Mouse (Mus musculus): ENCODE data around the gene Hist1h2bh.
A peak's percentile ranks its signal among the peaks of the same experiment; 100 is the strongest.
"Not testable (repeated sequence)": the region's sequence is repeated elsewhere in the genome, so short reads cannot be mapped to it uniquely, and the experiment has no call there.

Gene Hist1h2bh

DNA sequence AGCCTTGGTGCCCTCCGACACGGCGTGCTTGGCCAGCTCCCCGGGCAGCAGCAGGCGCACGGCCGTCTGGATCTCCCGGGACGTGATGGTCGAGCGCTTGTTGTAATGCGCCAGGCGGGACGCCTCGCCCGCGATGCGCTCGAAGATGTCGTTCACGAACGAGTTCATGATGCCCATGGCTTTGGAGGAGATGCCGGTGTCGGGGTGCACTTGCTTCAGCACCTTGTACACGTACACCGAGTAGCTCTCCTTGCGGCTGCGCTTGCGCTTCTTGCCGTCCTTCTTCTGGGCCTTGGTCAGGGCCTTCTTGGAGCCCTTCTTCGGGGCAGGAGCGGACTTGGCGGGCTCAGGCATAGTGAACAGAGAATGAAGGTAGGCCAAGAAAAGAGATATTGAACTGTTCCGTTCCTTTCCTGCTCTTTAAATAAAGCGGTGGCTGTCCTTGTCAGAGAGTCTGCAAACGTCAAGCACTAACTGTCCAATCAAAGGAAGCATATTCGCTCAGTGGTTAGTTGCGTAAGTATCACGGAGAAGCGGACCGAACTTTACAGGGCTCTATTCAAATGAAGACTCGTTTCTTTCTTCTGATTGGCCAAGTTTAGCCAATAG is at the start of gene Hist1h2bh:
TSS of gene Hist1h2bh (minus strand) at position 394 of the 609 bp plus-strand sequence.
- DNase-seq: peak; percentile 70 to 72

DNA sequence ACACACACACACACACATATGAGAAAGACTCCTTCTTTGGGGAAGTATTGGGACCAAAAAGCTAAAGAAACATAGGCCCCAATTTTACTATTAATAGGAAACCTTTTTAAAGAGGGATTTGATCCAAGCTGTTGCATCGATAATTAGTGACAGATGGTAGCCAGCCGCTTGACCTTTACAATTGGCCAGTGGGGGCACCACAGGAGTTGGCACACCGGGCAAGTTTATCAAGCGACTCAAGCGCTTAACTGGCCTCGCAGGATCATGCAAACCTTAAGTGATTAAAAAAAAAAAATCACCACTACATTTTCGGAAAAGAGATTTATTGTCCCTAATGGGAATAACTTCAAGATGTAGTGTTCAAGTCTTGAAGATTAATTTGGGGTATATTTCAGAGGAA is 49.4 kb upstream of the Hist1h2bh start:
- no peak for DNase-seq

DNA sequence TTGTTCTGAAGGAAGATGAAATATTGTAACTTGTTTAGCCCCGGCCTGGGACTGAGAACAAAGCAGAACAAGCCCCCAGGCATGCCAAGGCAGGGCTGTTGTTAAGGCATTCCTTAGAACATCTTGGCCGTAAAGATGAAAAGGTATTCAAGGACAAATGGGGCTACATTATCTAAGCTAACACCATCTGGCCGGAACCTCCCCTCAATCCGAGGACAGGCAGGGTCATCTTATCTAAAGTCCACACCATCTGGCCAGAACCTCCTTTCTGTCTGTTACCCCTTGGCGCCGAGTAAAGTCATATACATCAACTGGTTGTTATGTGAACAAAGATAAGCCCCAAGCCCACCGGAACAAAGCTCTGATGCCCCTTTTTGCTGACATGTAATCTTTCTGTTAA is 48.7 kb upstream of the Hist1h2bh start:
- not testable (repeated sequence) for DNase-seq

DNA sequence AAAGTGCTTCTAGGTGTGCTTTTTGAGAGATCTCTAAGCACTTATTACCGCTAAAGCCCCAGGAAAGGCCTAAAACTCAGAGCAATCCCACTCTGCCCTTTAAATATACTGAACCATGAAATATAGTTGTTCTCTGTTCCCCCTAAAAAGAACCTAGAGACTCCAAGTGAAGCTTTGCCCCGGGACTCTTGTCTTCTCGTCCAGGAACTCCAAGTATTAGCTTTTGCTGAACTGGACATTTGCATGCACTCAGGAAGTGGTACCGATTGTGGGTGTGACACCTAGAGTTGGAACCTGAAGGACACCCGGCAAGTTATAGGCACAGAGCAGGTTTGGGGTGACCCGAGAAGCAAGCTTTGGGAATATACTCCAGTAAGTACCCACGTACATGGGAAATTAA is 48.0 kb upstream of the Hist1h2bh start:
- DNase-seq: no peak

DNA sequence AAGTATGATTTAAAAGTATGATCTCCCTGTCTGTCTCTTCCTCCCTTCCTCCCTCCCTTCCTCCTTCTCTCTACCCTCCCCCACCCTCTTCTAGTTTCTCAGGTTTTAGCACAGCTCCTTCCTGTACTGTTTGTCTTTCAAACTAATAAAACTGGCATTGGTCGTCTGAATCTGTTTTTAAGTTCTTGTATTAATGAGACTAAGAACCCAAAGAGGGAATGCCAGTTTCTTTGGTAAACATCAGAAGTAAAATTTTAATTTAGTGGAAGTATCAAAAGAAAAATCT is 43.7 kb upstream of the Hist1h2bh start:
- no peak for DNase-seq

DNA sequence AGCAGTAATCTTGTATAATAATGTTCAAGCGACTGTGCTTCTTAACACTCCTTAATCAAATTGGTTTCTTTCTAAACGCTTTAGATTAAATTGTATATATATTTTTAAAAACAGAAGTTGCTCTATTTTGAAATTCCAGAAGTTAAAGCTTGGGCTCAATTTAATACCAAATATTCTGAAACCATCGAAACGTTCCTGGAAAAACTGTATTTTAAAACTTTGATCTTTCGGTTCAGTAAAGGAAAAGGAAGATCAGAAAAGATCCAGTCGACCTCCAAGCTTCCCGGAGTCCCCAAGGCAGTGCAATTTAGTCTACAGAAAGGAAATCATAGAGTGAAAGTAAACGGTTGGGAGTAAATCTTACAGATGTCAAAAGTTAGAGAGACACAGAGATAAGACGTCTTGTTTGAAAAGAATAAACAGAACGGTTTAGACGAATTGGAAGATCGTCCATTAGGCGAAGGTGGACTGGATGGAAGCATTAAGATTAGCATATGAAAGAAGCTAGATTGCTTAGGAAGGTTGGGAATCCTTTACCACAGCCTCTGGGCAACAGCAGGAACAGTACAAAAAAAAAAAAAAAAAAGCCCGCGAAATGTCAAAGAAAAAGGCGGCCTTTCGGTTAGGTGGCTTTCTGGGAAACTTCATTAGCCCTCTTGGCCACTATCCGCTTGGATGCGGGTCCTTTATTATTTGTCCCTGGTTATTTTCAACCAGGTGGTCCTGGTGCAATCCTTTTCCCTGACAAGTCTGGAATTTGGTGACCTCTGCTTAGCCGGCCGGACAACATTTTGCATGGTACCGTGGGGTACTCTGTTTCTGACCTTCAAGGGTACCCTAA is 43.1 kb upstream of the Hist1h2bh start:
- peak in 1 of 2 experiments; percentile 13 for DNase-seq

DNA sequence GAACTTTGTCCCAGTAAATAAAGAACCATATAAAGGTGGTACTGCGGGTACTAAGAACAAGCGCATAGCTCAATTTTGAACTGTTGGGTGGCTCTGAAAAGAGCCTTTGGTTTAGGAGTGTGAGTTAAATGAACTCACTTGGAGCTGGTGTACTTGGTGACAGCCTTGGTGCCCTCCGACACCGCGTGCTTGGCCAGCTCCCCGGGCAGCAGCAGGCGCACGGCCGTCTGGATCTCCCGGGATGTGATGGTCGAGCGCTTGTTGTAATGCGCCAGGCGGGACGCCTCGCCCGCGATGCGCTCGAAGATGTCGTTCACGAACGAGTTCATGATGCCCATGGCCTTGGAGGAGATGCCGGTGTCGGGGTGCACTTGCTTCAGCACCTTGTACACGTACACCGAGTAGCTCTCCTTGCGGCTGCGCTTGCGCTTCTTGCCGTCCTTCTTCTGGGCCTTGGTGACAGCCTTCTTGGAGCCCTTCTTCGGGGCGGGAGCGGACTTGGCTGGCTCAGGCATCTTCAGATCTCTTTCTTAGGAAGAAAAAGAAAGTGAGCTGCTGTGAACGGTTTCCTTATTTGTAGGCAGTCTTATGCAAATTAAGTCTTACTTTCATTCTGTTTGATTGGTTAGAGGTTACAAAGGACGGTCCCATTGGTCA is 42.4 kb upstream of the Hist1h2bh start:
- DNase-seq: peak; percentile 75 to 84

DNA sequence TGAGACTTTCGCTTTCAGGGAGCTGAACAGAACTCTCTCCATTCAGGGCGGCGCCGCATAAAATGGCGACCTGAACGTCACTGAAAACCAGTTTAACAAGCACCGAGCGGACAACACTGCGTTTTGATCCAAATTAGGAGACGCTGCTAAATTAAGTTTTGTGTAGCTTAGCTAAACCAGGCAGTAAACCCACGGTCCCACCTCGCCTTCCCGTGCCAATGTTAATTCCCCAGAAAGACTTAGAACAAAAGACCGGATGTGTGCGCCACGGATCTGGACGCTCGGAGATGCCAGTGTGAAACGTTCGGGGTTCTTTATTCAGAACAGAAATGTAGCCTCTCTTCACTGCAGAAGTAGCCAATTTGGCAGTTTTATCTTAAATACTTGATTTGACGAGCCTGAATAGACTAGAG is 41.8 kb upstream of the Hist1h2bh start:
- peak; percentile 72 to 75 for DNase-seq

DNA sequence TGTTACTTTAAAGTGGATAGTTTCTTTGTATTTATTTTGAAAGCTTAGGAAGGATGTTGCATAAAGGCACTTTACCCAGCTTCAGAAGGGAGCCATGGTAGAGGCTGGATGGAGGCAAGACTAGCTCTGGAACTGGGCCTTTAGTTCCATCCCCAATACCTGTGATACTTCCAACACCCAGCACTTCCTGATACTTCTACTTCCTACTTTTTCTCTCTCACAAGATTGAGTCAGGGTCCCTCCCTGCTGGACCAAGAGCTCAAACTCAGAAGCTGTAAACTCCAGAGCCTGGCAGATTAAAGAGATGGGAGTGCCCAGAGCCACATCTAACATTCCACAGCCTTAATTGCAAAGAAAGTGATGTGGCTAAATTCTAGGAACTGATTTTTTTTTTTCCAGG is 41.1 kb upstream of the Hist1h2bh start:
- peak in 1 of 2 experiments; percentile 17 for DNase-seq

DNA sequence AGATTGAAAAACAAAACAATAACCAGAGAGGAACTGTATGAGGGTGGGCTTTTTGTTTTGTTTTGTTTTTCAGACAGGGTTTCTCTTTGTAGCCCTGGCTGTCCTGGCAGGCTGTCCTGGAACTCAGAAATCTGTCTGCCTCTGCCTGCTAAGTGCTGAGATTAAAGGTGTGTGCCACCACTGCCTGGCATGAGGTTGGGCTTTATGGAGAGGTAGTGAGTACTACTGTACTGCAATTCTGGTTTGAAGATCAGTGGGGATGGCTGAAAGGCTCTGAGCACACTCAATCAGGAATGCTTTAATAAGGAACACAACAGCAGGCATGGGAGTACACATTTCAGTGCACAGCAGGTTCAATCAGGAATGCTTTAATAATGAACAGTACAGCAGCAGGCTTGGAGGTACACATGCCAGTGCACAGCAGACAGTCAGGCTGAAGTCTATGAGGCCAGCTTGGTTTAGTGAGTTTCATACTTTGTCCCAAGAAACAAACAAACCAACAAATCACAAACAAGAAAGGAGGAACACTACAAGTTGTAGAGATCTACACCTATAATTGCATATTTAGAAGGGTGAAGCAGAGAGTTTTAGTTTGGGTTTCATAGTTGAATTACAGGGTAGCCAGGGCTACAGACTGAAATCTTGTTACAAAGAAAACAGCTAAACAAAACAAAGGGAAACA is 40.3 kb upstream of the Hist1h2bh start:
- DNase-seq: no peak

DNA sequence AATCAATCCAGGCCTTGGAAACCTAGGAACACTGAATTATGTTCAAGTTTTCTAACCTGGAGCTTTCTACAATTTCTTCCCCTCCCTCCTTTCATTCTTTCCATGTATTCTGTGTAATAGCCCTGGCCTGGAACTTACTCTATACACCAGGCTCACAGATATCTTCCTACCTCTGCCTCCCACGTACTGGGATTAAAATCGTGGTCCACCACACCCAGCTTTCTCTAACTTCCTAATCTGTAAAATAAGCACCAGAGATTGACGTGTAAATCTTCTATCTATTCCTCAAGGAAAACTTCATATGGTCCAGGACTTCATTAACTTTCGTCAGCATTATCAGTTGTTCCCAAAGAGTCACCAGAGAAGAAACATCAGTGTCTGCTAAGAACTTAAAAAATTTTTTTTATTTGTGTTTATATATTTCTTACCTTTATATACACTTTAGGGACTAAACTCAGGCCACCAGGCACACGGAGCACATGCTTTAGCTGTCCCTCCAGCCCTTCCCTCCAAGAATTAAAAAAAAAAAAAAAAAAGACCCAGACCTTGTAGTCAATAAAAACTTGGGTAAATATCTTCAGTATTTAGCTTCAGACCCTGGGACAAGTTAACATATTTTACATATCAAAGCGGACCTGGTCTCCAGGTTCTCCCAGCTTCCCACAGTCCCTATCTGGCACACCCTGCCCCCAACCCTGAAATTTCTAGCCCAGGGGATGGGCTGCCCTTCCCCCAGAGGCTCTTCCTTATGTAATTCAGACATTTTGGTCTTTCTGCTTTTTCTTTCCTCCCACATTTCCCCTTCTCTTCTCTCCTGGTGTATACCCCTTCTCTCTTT is 39.2 kb upstream of the Hist1h2bh start:
- DNase-seq: no peak

DNA sequence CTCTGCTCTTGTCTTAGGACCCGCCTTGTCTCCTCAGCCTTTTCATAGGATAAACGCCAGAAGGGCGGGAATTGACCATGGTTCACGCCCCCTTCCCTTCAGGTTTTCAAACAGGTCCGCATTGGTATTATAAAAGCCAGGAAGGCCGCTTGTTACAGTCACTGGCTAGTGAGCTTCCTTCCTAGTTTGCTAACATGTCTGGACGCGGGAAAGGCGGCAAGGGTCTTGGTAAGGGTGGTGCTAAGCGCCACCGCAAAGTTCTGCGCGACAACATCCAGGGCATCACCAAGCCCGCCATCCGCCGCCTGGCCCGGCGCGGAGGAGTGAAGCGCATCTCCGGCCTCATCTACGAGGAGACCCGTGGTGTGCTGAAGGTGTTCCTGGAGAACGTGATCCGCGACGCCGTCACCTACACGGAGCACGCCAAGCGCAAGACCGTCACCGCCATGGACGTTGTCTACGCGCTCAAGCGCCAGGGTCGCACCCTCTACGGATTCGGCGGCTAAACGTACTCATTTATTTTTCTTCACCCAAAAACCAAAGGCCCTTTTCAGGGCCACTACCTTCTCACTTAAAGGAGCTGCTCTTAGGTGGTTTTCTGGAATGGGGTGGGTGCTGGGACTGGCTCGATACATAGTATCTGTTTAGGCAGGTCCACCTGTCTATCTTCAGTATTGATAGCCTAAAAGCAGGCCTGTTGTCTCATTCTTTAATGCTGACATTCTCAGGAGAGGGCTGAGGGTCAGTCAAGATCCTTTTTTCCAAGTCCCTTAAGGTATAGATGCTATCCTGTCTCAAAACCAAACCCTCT is 38.4 kb upstream of the Hist1h2bh start, which contains the start of gene Hist1h4d:
TSS of gene Hist1h4d (plus strand) at position 191 of the 811 bp plus-strand sequence.
- DNase-seq: peak; percentile 95

DNA sequence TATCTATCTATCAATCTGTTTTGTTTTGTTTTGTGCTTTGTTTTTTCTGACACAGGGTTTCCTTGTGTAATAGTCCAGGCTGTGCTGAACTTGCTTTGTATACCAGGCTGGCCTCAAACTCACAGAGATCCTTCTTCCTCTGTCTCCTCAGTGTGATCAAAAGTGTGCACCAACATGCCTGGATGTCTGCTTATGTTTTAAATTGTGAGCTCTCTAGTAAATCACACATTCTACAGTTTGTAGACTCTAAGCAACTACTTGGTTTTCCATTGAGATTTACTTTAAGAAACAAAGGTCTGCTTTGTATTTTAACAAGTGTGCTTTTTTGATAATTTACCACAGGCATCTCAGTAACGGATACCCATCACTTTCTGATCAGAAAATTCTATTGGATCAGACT is 34.6 kb upstream of the Hist1h2bh start:
- no peak for DNase-seq

DNA sequence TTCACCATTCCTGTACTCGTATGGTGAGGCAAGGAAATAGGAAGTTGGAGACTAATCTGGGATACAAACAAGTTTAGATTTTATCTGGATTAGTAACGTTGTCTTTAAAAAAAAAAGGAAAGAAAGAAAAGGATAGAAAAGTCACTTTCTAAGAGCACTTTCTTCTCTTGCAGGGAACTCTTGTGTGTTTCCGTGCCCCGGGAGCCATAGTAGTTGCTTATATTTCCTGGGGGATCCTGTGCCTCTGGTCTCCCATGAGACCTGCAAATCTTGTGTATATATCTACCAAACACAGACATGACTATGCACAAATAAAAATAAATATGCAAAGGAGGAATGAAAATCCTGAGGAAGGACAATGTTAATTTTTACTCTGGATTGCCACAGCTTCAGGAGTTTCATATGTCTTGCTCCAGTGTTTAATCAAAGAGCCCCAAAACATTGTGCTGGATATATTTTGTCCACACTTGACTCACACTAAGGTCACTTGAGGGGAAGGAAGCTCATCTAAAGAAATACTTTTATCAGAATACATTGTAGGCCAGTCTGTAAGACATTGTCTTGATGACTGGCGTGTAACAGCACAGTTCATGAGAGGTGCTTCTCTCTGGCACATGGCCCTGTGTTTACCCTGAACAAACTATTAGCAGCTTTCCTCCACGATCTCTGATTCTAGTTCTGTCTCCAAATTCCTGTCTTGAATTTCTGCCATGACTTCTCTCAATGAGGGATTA is 33.9 kb upstream of the Hist1h2bh start:
- DNase-seq: no peak

DNA sequence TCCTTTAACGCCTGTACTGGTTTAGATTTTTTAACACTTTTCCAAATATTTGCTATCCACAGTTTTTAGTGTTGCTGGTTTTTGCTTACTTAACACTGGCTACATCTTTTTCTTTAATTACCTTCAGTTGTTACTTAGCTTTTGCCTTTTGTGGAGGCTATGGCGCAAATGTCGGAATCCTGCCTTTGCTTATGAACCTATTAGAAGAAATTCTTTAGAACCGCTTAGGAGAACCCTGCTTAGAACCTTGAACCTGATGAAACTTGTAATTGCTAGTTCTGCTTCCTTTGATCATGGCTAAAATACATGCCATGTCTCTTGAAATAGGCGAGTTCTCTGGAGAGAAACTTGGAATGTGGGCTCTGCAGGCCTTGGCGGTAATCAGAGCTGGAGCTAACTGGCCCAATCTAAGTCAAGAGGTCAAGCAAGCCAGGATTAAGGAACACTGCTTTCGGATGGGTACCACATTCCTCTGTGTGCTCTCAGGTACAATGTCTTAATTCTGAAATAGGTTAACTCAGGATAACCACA is 33.2 kb upstream of the Hist1h2bh start:
- DNase-seq: no peak

DNA sequence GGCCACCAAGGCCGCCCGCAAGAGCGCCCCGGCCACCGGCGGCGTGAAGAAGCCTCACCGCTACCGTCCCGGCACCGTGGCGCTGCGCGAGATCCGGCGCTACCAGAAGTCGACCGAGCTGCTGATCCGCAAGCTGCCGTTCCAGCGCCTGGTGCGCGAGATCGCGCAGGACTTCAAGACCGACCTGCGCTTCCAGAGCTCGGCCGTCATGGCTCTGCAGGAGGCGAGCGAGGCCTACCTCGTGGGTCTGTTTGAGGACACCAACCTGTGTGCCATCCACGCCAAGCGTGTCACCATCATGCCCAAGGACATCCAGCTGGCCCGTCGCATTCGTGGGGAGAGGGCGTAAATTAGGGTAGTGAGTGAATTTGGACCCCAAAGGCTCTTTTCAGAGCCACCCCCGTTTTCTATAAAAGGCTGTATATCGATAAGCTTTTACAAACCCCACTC is 32.7 kb upstream of the Hist1h2bh start:
- peak in 1 of 2 experiments; percentile 42 for DNase-seq

DNA sequence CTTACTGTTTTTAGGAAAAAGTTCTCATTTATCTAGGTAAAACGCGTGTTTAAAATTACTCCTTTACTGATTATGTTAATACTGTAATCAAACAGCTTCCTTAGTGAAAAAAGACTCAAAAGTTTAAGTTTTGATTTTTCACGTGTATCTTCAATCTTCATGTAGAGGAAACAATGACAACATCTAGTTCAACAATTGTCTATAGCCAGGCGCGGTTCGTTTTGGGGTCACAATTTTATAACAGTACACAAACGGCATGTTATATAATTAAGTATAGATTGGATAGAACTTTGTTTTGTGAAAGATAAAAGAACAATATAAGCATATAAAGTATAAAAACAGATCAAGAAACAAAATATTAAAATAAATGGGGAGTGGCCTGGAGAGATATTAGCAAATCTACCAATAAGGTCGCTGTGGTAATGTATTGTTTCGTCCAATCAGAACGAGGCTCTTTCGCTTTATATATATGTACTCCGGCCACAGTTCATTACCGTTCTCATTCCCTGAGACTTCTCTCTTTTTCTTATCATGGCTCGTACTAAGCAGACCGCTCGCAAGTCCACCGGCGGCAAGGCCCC is 32.2 kb upstream of the Hist1h2bh start, which contains the start of gene Hist1h3d:
TSS of gene Hist1h3d (plus strand) at position 493 of the 581 bp plus-strand sequence.
- peak in 1 of 2 experiments; percentile 34 for DNase-seq

DNA sequence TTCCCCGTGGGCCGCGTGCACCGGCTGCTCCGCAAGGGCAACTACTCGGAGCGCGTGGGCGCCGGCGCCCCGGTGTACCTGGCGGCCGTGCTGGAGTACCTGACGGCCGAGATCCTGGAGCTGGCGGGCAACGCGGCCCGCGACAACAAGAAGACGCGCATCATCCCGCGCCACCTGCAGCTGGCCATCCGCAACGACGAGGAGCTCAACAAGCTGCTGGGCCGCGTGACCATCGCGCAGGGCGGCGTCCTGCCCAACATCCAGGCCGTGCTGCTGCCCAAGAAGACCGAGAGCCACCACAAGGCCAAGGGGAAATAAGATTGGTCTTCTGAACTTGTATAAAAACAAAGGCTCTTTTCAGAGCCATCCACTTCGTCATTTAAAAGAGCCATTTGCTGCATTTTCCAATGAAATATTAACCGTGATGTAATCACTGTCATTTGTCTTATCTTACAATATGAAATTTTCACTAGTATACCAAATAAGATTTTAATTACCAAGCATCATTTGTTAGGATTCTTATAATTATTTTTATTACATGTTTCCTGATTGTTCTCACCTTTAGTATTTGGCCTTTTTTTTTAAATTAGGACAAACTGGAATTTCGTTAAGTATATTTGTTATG is 31.5 kb upstream of the Hist1h2bh start:
- DNase-seq: not testable (repeated sequence)

DNA sequence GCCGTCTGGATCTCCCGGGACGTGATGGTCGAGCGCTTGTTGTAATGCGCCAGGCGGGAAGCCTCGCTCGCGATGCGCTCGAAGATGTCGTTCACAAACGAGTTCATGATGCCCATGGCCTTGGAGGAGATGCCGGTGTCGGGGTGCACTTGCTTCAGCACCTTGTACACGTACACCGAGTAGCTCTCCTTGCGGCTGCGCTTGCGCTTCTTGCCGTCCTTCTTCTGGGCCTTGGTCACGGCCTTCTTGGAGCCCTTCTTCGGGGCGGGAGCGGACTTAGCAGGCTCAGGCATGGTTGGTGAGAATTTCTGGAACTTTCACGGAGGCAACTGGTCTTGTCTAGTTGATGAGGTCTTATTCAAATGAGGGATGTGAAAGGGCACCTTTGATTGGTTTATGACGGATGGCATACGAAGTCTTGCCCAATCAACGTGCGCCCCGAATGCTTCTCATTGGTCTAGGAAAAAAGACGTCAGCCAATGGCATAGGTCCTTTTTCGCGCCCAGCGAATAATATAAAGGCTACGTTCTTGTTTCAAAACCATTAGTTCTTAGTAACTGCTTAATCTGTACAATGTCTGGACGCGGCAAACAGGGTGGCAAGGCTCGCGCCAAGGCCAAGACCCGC is 30.8 kb upstream of the Hist1h2bh start, which contains the start of the genes Hist1h2bf and Hist1h2ad:
TSS of gene Hist1h2bf (minus strand) at position 299 of the 627 bp plus-strand sequence.
TSS of gene Hist1h2ad (plus strand) at position 484 of the 627 bp plus-strand sequence.
- DNase-seq: peak; percentile 83 to 90

Measured in thymus, postnatal 36 days (tissue).